In genomic region chr16:44538401-44539395, GRCm38 (mm10) we compare ENCODE assay signal across 7 mouse cellular contexts. TPM values are rescaled to one million over a fixed set of nuclear protein-coding genes. Genes with fewer than 3 reads are reported as not detected.
DNase-seq lines count a peak whose midpoint lies in the region; ATAC-seq and TF ChIP-seq lines count a peak whose summit lies in the region.

No protein-coding gene starts in this region.

- TF ChIP-seq CTCF in embryonic fibroblast, embryonic 13.5 days (IDR thresholded peaks at IDR 0.05; ENCODE audit: borderline replicate concordance, insufficient read depth, low read length): no peak

- peaks cover 35% of the 10 kb centered on the region for H3K4me1 ChIP-seq in embryonic fibroblast, embryonic 13.5 days (ENCODE audit: control insufficient read depth, insufficient read depth, low read length)
- H3K4me1 ChIP-seq in hindbrain, embryonic 16.5 days (ENCODE audit: control insufficient read depth, insufficient read depth, low read depth, low read length): peaks cover 25% of the 10 kb centered on the region
- peaks cover 85% of the 10 kb centered on the region for H3K4me1 ChIP-seq in neural tube, embryonic 13.5 days (replicated peaks)

- ATAC-seq in hindbrain, embryonic 16.5 days: peak; percentile 31
- peak; percentile 41 for ATAC-seq in neural tube, embryonic 13.5 days (ENCODE audit: low read depth)

- peak overlapping the region; percentile 52 for H3K27ac ChIP-seq in embryonic fibroblast, embryonic 13.5 days (ENCODE audit: insufficient read depth, low read length)
- H3K27ac ChIP-seq in hindbrain, embryonic 16.5 days (ENCODE audit: low read depth, low read length): peak overlapping the region; percentile 41; the same call in 1 of the 2 replicates
- 0 out of 2 replicates have a peak overlapping the region, but pooled peaks have one; percentile 55 for H3K27ac ChIP-seq in neural tube, embryonic 13.5 days (replicated peaks)

- H3K4me2 ChIP-seq in hindbrain, embryonic 16.5 days (ENCODE audit: low read length): peak overlapping the region; percentile 29
- peak overlapping the region; percentile 3; the same call in 1 of the 2 replicates for H3K4me2 ChIP-seq in neural tube, embryonic 13.5 days

- H3K4me3 ChIP-seq in embryonic fibroblast, embryonic 13.5 days (ENCODE audit: insufficient read depth, low read length): no peak overlapping the region
- no peak overlapping the region for H3K4me3 ChIP-seq in hindbrain, embryonic 16.5 days (ENCODE audit: low read length)
- H3K4me3 ChIP-seq in neural tube, embryonic 13.5 days: no peak overlapping the region

- 37% methylated on average over 16 of the region's 16 CpGs for WGBS in hindbrain, embryonic 16.5 days
- WGBS in neural tube, embryonic 13.5 days: 45% methylated on average over 16 of the region's 16 CpGs

- no peaks in the 10 kb centered on the region for H3K9me3 ChIP-seq in hindbrain, embryonic 16.5 days (ENCODE audit: control insufficient read depth, low read length)
- no peaks in the 10 kb centered on the region for H3K9me3 ChIP-seq in neural tube, embryonic 13.5 days

- no peaks in the 10 kb centered on the region for H3K36me3 ChIP-seq in hindbrain, embryonic 16.5 days (ENCODE audit: control insufficient read depth, insufficient read depth, low read length)
- H3K36me3 ChIP-seq in neural tube, embryonic 13.5 days: no peaks in the 10 kb centered on the region

- no peak for TF ChIP-seq POLR2A in embryonic fibroblast, embryonic 13.5 days (IDR thresholded peaks at IDR 0.05; ENCODE audit: low read depth, low read length)

- DNase-seq in layer of hippocampus, adult 11-12 months (ENCODE audit: low spot score): peak; percentile 37
- DNase-seq in layer of hippocampus, postnatal 25 days (ENCODE audit: extremely low spot score in 1 of 2, low spot score in 1 of 2): no peak
- no peak for DNase-seq in right cerebral cortex, postnatal 14 days
- DNase-seq in B cell, adult 2 months: no peak

- peak overlapping the region; percentile 15; the same call in 1 of the 2 replicates for H3K9ac ChIP-seq in hindbrain, embryonic 16.5 days (ENCODE audit: low read depth, low read length)
- no peak overlapping the region for H3K9ac ChIP-seq in neural tube, embryonic 13.5 days

- no peaks in the 10 kb centered on the region for H3K27me3 ChIP-seq in hindbrain, embryonic 16.5 days (replicated peaks; ENCODE audit: control insufficient read depth, insufficient read depth, low read length)
- no peaks in the 10 kb centered on the region for H3K27me3 ChIP-seq in neural tube, embryonic 13.5 days

RNA-seq across cellular contexts. Expression of gene Boc, which starts 20.0 kb away (rescaled TPM):
- 10 to 100 TPM in 1 of 2 experiments, 1 to 10 TPM in 1; 9.9 to 10.3 TPM for total RNA-seq in layer of hippocampus, postnatal 25 days (2021)
- 13.7 and 30.6 TPM in 2 replicates for polyA plus RNA-seq in embryonic fibroblast, embryonic 13.5 days (2011; ENCODE audit: insufficient read length, low read depth, missing spikeins)
- polyA plus RNA-seq in hindbrain, embryonic 16.5 days (2015; fragmentation: Nextera tagmentation; extraction: Ambion mirVana): 12.1 and 16.4 TPM in 2 replicates
- 11.5 and 14.4 TPM in 2 replicates for polyA plus RNA-seq in neural tube, embryonic 13.5 days (2015; fragmentation: Nextera tagmentation; extraction: Ambion mirVana)
